Mouse (Mus musculus) bone marrow macrophage, adult 2 months (primary cell): ENCODE data around the gene Doc2a. TPM values are rescaled to one million over a fixed set of nuclear protein-coding genes. Genes with fewer than 3 reads are reported as not detected.

Experiments
- H3K27ac ChIP-seq: 2 replicates; pipeline ENCODE4 v1.5.1; 2012; ENCODE audit warnings: low read depth, low read length; ENCODE audit not compliant: insufficient read depth
- H3K4me1 ChIP-seq: 2 replicates; pipeline ENCODE4 v1.6.1; 2012; ENCODE audit warnings: low read length; ENCODE audit not compliant: control insufficient read depth, insufficient read depth
- H3K4me3 ChIP-seq: 2 replicates; pipeline ENCODE4 v1.5.1; 2012; ENCODE audit warnings: mild to moderate bottlenecking, low read length, moderate library complexity; ENCODE audit not compliant: insufficient read depth
- CTCF ChIP-seq: IDR thresholded peaks from 2 replicates; pipeline ENCODE4 v1.5.1; 2012; ENCODE audit warnings: low read depth, mild to moderate bottlenecking, low read length, moderate library complexity
- POLR2A ChIP-seq: IDR thresholded peaks from 2 replicates; pipeline ENCODE4 v1.6.1; 2012; ENCODE audit warnings: mild to moderate bottlenecking, low read depth, low read length, borderline replicate concordance
- polyA plus RNA-seq: library from polyadenylated mRNA; stranded (reverse); fragments of >200 nt; gene quantifications from 2 replicates; pipeline ENCODE4 v1.2.4, GENCODE M21; 2012; ENCODE audit not compliant: missing spikeins, insufficient read depth, insufficient read length

Doc2a gene
- polyA plus RNA-seq, 1 experiment, result not detected

DNA sequence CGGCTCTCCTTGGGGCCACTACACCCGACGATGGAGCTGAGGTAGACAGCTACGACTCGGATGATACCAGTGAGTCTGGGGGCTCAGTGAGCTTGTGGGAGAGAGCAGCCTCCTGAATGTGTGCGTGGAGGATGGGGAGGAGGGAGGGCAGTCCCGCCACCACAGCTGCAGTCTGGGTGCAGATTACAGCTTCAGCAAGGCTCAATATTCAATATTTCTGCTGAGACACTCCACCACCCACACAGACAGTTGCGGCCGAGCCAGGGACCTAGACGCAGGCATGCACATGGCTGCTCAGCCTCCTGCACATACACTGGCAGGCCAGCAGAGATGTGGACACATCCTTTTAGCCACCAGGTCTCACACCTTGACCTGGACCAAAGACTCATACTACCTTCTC is 1.6 kb downstream of the Doc2a start:
- TF ChIP-seq CTCF (no peak), POLR2A (no peak)
- Histone ChIP-seq H3K4me3 (no peak overlapping the region), H3K27ac (no peak overlapping the region), H3K4me1 (no peaks in the 10 kb centered on the region)

DNA sequence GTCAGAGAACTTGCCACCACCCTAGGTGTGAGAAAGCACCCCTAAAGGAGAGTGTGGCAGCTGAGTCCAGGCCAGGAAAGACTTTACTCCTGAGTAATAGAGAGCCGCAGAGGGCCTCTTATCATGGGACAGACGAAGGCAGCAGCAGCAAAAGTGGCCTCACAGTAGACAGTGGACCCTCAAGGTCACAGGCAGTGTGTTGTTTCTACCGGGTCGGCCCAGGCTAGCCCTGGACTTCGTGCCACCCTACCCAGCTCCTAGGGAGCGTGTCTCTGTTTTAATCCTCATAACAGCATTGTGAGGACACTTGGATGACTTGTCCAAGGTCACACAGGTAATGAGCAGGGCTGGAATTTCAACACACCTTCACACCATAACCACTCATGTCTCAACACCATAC is 2.9 kb downstream of the Doc2a start:
- Histone ChIP-seq H3K4me3 (no peak overlapping the region), H3K4me1 (no peaks in the 10 kb centered on the region), H3K27ac (no peak overlapping the region)
- TF ChIP-seq POLR2A, result no peak
- TF ChIP-seq CTCF, result no peak

DNA sequence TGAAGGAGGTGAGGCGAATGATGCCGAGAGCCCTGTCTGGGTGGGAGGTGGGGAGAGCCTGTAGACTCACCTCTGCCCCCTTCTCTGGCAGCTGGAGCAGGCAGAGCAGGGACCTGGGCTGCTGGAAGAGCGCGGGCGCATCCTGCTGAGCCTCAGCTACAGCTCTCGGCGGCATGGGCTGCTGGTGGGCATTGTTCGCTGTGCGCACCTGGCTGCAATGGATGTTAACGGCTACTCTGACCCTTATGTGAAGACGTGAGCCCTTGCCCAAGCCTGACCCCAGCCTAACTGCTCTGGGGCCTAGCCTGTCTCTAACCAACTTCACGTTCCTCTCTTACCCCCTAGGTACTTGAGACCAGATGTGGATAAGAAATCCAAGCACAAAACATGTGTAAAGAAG is 4.0 kb downstream of the Doc2a start:
- no peak overlapping the region for H3K4me3 ChIP-seq
- no peak for TF ChIP-seq POLR2A
- TF ChIP-seq CTCF, result no peak
- H3K4me1 ChIP-seq, result no peaks in the 10 kb centered on the region
- no peak overlapping the region for H3K27ac ChIP-seq

DNA sequence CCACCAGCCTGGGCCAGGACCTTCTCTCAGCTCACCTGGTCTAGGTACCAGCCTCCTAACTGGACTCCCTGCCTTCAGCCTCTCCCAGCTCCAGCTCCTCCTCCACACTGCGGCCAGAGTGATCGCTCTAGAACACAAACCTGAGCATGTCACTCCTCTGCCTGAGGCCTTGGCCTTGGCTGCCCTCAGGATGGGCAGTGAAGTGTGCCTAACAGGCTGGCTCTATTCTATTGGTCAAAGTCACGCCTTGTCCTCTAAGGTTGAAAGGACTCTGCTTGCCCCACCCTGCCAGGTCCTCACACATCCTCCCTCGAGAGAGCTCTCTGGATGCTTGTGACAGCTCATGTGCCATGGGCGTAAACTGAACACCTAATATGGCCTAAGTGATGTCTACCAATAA is 6.2 kb downstream of the Doc2a start:
- no peak for TF ChIP-seq POLR2A
- H3K27ac ChIP-seq, result no peak overlapping the region

DNA sequence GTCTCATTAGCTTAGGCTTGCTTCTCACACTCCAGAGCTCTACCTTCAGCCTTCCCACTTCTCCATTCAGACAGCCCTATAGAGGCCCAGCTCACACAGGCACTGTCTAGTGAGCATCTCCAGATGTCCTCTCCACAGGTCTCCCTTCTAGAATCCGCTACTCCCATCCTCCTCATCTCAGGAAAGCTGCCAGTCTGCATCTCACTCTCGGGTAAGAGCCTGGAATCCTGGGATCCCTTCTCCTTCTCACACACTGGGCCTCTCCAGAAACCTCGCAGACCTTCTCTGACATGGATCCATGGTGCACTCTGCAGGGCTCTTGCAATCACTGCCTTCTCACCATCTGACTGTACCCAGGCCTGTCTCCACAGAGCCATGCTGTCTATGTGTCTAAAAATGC is 8.4 kb downstream of the Doc2a start:
- no peak overlapping the region for H3K27ac ChIP-seq
- no peak for TF ChIP-seq POLR2A
- TF ChIP-seq CTCF, result no peak
- H3K4me3 ChIP-seq, result no peak overlapping the region
- H3K4me1 ChIP-seq, result no peaks in the 10 kb centered on the region

More for the DNA sequence above, 6.2 kb downstream of the Doc2a start:
- Histone ChIP-seq H3K4me1 (no peaks in the 10 kb centered on the region), H3K4me3 (no peak overlapping the region)

DNA sequence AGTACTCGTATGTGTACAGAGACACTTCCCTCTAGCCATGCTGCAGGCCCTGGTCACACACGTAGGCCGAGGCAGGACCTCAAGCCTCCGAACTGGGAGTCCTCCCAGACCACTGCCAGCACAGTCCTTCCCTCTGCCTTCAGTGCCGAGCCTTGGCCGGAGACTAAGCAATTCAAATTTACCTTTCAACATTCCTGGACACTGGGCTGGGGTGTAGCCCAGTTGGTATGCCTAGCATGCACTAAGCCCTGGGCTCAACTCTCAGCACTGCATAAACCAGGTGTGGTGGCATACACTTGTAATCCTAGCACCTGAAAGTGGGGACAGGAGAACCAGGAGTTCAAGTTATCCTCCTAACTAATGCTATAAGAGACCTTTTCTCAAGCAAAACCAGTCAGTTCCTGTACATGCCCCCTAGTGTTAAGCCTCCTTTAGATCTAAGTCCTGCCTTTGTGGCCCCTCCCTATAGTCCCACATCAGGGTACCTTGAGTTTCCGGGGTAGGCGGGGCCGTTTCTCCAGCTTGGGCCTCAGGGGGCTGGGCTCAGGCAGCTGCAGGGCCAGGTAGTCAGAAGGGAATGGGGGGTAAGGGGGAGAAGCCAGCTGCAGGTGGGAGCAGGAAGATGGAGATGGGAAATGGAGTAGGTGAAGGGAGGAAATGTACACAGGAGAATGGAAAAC is 9.7 kb downstream of the Doc2a start:
- TF ChIP-seq CTCF (no peak), POLR2A (no peak)
- H3K4me3 ChIP-seq, result no peak overlapping the region
- no peak overlapping the region for H3K27ac ChIP-seq
- no peaks in the 10 kb centered on the region for H3K4me1 ChIP-seq

DNA sequence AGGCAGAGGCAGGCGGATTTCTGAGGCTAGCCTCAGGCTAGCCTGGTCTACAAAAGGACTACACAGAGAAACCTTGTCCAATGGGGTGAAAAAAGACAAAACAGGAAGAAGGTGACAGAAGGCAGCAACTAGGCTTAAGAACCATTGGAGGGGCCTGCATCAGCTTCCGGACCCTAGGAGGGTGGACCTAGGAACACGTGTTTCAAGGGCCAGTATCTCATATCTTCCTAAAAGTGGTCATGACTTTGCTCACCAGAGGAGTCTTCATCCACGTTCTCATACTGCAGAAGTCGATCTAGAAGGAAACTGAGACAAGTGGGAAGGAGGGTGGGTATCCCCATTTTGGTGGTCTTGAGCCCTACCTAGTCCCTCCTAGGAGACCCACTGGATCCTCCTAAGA is 13.8 kb downstream of the Doc2a start:
- TF ChIP-seq POLR2A, result no peak
- TF ChIP-seq CTCF, result no peak
- Histone ChIP-seq H3K4me3 (peak overlapping the region; percentile 83), H3K27ac (peak overlapping the region; percentile 64), H3K4me1 (peaks cover 8% of the 10 kb centered on the region)

DNA sequence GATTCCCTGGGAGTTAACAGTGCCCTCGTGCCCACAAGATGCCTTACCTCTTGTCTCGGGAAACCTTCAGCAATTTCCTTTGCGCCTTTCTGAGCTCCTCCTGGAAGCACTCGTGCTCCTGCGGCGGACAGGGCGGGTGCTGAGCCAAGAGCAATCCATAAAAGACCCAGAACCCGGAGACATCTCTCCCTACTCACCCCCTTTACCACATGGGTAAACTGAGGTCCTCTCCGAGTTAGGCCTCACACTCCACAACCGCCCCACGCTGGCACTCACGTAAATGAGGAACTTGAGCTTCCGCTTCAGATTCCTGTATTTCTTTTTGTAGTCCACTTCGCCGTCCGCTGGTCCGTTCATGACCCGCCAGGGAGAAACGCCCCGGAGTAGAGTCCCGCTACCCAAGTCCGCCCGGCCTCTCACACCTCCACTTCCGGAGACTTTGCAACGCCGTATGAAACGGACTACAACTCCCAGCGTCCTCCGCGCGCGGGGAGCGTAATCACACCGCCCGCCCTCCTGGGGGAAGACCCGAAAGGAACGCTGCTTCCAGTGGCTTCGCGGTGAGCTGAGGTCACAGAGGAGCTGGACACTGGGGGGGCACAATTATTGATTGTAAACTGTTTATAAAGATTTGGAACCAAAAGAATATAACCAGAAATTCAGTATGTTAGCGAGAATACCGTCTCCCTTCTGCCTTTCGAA is 14.4 kb downstream of the Doc2a start, which contains the start of gene Hirip3:
Gene Hirip3 (plus strand): TSS at position 544 of the 702 bp plus-strand sequence.
- peak within 1 kb of the TSS; percentile 83 for H3K4me3 ChIP-seq
- TF ChIP-seq CTCF (no peak), POLR2A (no peak; the same call in 1 of the 2 replicates)
- H3K4me1 ChIP-seq, result peaks cover 8% of the 10 kb centered on the region
- H3K27ac ChIP-seq, result peak within 1 kb of the TSS; percentile 64

DNA sequence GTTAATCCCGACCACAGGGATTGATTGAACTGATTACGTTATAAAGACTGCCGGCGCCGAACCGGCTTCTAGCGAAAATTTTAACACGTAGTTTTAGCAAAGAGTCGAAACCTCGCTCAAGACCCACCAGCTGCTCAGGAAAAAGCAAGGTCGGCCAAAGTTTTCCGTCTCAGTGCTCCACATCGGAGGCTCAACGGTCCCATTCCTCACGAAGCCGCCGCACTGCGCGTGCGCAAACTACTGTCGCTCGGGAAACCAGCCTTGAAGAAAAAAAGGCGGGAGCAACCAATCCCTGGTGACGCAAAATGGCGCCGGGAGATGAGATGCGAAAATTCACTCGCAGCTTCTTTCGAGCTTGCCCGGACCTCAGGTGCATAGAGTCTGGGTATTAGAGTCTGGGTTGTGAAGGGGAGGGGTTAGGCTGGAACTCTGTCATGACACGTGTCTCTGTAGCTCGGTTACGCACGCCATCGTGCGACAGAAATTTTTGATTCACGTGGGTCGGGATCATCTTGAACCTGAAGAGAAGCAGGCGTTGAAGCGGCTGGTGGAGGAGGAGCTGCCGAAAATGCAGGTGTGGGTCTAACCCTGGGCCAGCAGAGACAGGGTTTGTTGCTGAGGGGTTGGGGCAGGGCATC is 15.1 kb downstream of the Doc2a start, which contains the start of gene Ino80e:
Gene Ino80e (minus strand): TSS at position 231 of the 638 bp plus-strand sequence.
- TF ChIP-seq CTCF (no peak), POLR2A (no peak)
- H3K4me3 ChIP-seq, result peak within 1 kb of the TSS; percentile 83
- peak within 1 kb of the TSS; percentile 64 for H3K27ac ChIP-seq
- H3K4me1 ChIP-seq, result peaks cover 8% of the 10 kb centered on the region

DNA sequence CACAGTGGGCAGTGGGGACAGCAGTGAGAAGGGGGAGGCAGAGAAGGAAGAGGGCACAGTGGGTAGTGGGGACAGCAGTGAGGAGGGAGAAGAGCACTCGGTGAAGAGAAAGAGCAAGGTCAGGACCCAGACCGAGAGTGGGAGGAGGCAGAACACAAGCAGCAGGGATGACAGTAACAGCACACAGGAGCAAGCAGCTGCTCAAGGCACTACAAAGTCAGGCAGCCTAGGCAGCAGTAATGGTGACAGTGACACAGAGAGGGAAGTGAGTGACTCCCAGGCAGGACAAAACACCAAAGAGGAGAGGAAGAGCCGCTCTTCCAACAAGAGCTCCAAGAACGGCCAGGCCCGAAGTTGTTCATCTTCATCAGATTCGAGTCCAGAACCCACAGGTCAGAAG is 16.6 kb downstream of the Doc2a start:
- TF ChIP-seq POLR2A, result no peak
- no peak for TF ChIP-seq CTCF
- Histone ChIP-seq H3K27ac (no peak overlapping the region), H3K4me3 (0 out of 2 replicates have a peak overlapping the region, but pooled peaks have one; percentile 83)

More for the DNA sequence above, 16.6 kb downstream of the Doc2a start:
- H3K4me1 ChIP-seq, result peaks cover 14% of the 10 kb centered on the region
